Mouse (Mus musculus): Measurements from ENCODE around the gene Cd151. TPM values are rescaled to one million over a fixed set of nuclear protein-coding genes. Genes with fewer than 3 reads are reported as not detected.
A peak's percentile ranks its signal among the peaks of the same experiment; 100 is the strongest.

Cd151 gene
- polyA plus RNA-seq, 1 experiment: 555 TPM

- WGBS: 29% methylated on average over 12 of the region's 12 CpGs
- peak; percentile 77 for DNase-seq
- Histone ChIP-seq H3K4me1 (ENCODE audit: control insufficient read depth, insufficient read depth, low read length) (peaks cover 41% of the 10 kb centered on the region), H3K4me3 (replicated peaks; ENCODE audit: extremely low read depth, low read depth, low read length) (peak overlapping the region; percentile 72)
- TF ChIP-seq CTCF (IDR thresholded peaks at IDR 0.05; ENCODE audit: insufficient read depth, low read length) (no peak), POLR2A (IDR thresholded peaks at IDR 0.05; ENCODE audit: borderline replicate concordance, extremely low read depth, low read depth, low read length) (peak; percentile 89; the same call in 1 of the 2 replicates)
These were observed 3.2 kb upstream of the Cd151 start for GRCm38 (mm10) chr7:141463824-141464602.

GRCm38 (mm10) chr7:141464603-141465201 lies 2.5 kb upstream of the Cd151 start:
- peak; percentile 59 for DNase-seq
- TF ChIP-seq POLR2A (IDR thresholded peaks at IDR 0.05; ENCODE audit: borderline replicate concordance, extremely low read depth, low read depth, low read length): no peak
- H3K4me1 ChIP-seq (ENCODE audit: control insufficient read depth, insufficient read depth, low read length): peaks cover 43% of the 10 kb centered on the region

GRCm38 (mm10) chr7:141465388-141466044 lies 1.7 kb upstream of the Cd151 start:
- DNase-seq: no peak
- WGBS: 39% methylated on average over 8 of the region's 10 CpGs
- no peak for TF ChIP-seq CTCF (IDR thresholded peaks at IDR 0.05; ENCODE audit: insufficient read depth, low read length)
- no peak for TF ChIP-seq POLR2A (IDR thresholded peaks at IDR 0.05; ENCODE audit: borderline replicate concordance, extremely low read depth, low read depth, low read length)
- no peak overlapping the region for H3K4me3 ChIP-seq (replicated peaks; ENCODE audit: extremely low read depth, low read depth, low read length)
- H3K4me1 ChIP-seq (ENCODE audit: control insufficient read depth, insufficient read depth, low read length): peaks cover 36% of the 10 kb centered on the region

More at GRCm38 (mm10) chr7:141464603-141465201, 2.5 kb upstream of the Cd151 start:
- WGBS: 26% methylated on average over 38 of the region's 38 CpGs
- H3K4me3 ChIP-seq (replicated peaks; ENCODE audit: extremely low read depth, low read depth, low read length): peak overlapping the region; percentile 72

GRCm38 (mm10) chr7:141466045-141466394 lies 1.2 kb upstream of the Cd151 start:
- Histone ChIP-seq H3K4me1 (ENCODE audit: control insufficient read depth, insufficient read depth, low read length) (peaks cover 35% of the 10 kb centered on the region), H3K4me3 (replicated peaks; ENCODE audit: extremely low read depth, low read depth, low read length) (no peak overlapping the region)
- 51% methylated on average over 7 of the region's 7 CpGs for WGBS
- peak; percentile 40 for DNase-seq
- TF ChIP-seq POLR2A (IDR thresholded peaks at IDR 0.05; ENCODE audit: borderline replicate concordance, extremely low read depth, low read depth, low read length) (no peak), CTCF (IDR thresholded peaks at IDR 0.05; ENCODE audit: insufficient read depth, low read length) (no peak)

GRCm38 (mm10) chr7:141466607-141467148 lies 514 bp upstream of the Cd151 start:
- peaks cover 35% of the 10 kb centered on the region for H3K4me1 ChIP-seq (ENCODE audit: control insufficient read depth, insufficient read depth, low read length)
- WGBS: 50% methylated on average over 10 of the region's 10 CpGs
- DNase-seq: no peak
- peak overlapping the region; percentile 37 for H3K4me3 ChIP-seq (replicated peaks; ENCODE audit: extremely low read depth, low read depth, low read length)
- TF ChIP-seq CTCF (IDR thresholded peaks at IDR 0.05; ENCODE audit: insufficient read depth, low read length): no peak
- TF ChIP-seq POLR2A (IDR thresholded peaks at IDR 0.05; ENCODE audit: borderline replicate concordance, extremely low read depth, low read depth, low read length): no peak

- Histone ChIP-seq H3K4me3 (replicated peaks; ENCODE audit: extremely low read depth, low read depth, low read length) (peak overlapping the region; percentile 91), H3K4me1 (ENCODE audit: control insufficient read depth, insufficient read depth, low read length) (peaks cover 34% of the 10 kb centered on the region)
- DNase-seq: no peak
- 6% methylated on average over 5 of the region's 5 CpGs for WGBS
- TF ChIP-seq POLR2A (IDR thresholded peaks at IDR 0.05; ENCODE audit: borderline replicate concordance, extremely low read depth, low read depth, low read length): no peak
- TF ChIP-seq CTCF (IDR thresholded peaks at IDR 0.05; ENCODE audit: insufficient read depth, low read length): no peak
These were observed 951 bp downstream of the Cd151 start for GRCm38 (mm10) chr7:141468164-141468521.

- TF ChIP-seq POLR2A (IDR thresholded peaks at IDR 0.05; ENCODE audit: borderline replicate concordance, extremely low read depth, low read depth, low read length): peak; percentile 82; the same call in 1 of the 2 replicates
- peak; percentile 41; the same call in 1 of the 2 replicates for TF ChIP-seq CTCF (IDR thresholded peaks at IDR 0.05; ENCODE audit: insufficient read depth, low read length)
- peak; percentile 62 for DNase-seq
- peak overlapping the region; percentile 91 for H3K4me3 ChIP-seq (replicated peaks; ENCODE audit: extremely low read depth, low read depth, low read length)
- 4% methylated on average over 8 of the region's 8 CpGs for WGBS
- H3K4me1 ChIP-seq (ENCODE audit: control insufficient read depth, insufficient read depth, low read length): peaks cover 29% of the 10 kb centered on the region
These were observed 1.5 kb downstream of the Cd151 start for GRCm38 (mm10) chr7:141468522-141469211.

GRCm38 (mm10) chr7:141469352-141469751 lies 2.2 kb downstream of the Cd151 start:
- 0 out of 2 replicates have a peak, but pooled peaks have one; percentile 16 for TF ChIP-seq POLR2A (IDR thresholded peaks at IDR 0.05; ENCODE audit: borderline replicate concordance, extremely low read depth, low read depth, low read length)
- TF ChIP-seq CTCF (IDR thresholded peaks at IDR 0.05; ENCODE audit: insufficient read depth, low read length): no peak
- peaks cover 30% of the 10 kb centered on the region for H3K4me1 ChIP-seq (ENCODE audit: control insufficient read depth, insufficient read depth, low read length)
- 74% methylated on average over 6 of the region's 6 CpGs for WGBS
- DNase-seq: no peak
- H3K4me3 ChIP-seq (replicated peaks; ENCODE audit: extremely low read depth, low read depth, low read length): peak overlapping the region; percentile 1

All from lung, adult 2 months (tissue).